Comparison of ENCODE assay signal across 8 mouse cellular contexts in the genomic region with DNA sequence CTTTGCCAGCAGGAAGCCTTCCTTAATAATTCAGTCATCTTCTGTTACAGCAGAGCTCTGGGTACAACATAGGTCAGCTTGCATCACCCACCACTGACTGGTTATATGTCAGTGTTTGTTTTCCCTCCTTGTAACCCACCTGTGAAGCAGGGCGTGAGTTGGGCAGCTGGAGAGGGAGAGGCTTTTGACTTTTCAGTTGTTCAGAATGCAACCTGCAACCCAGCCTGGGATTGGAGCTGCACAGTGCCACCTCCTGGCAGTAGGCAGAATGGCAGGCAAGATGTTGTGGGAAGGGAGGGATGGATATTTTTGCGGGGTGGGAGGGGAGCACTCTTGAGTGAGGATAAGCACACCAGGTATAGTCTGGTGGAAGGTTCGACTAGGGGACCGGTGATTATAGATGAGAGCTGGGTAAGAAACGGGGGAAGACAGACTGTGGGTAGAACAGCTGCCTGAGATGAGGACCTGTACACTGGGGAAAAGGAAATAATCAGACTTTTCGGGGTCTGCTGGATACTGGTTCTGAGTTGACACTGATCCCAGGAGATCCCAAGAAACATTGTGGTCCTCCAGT. TPM values are rescaled to one million over a fixed set of nuclear protein-coding genes. Genes with fewer than 3 reads are reported as not detected.
DNase-seq lines count a peak whose midpoint lies in the region; ATAC-seq lines count a peak whose summit lies in the region.

No protein-coding gene starts in this region.

- DNase-seq in adrenal gland, adult (ENCODE audit: inconsistent age in 2 of 2, low spot score in 1 of 2) = peak; percentile 28 to 80
- no peak for DNase-seq in adrenal gland, postnatal 4 days (ENCODE audit: low spot score in 2 of 2)
- DNase-seq in c-Kit-positive CD71-positive TER-119-positive erythroid progenitor cells, embryonic 14.5 days (ENCODE audit: low spot score) = peak; percentile 71
- DNase-seq in forelimb bud, embryonic 11.5 days (ENCODE audit: low read depth, low spot score) = peak; percentile 71
- DNase-seq in kidney, postnatal 25 days = peak; percentile 75 to 78
- peak; percentile 74 for DNase-seq in lung, postnatal 14 days
- peak; percentile 73 for DNase-seq in retina, postnatal 1 day

- peak; percentile 77 for ATAC-seq in CD4-positive, CD25-positive, alpha-beta regulatory T cell, adult 4 months

RNA-seq across cellular contexts. Expression of gene Pdzk1ip1, which starts 2.9 kb away (rescaled TPM):
- total RNA-seq in adrenal gland, postnatal 4 days (2021) = 10 to 100 TPM in 1 of 2 experiments, 1 to 10 TPM in 1; 3.2 to 46.4 TPM
- polyA plus RNA-seq in CD4-positive, CD25-positive, alpha-beta regulatory T cell, adult 4 months (2017; shearing (Covaris generic)) = 10 to 100 TPM; 25.7 to 31.9 TPM

RNA-seq across cellular contexts. Expression of gene Tal1, which starts 29.4 kb away (rescaled TPM):
- total RNA-seq in adrenal gland, postnatal 4 days (2021) = 10 to 100 TPM in 1 of 2 experiments, 1 to 10 TPM in 1; 6.3 to 11.3 TPM
- not detected for polyA plus RNA-seq in CD4-positive, CD25-positive, alpha-beta regulatory T cell, adult 4 months (2017; shearing (Covaris generic))

RNA-seq across cellular contexts. Expression of gene Cyp4x1, which starts 48.5 kb away (rescaled TPM):
- total RNA-seq in adrenal gland, postnatal 4 days (2021) = under 1 TPM; 0.23 to 0.28 TPM
- polyA plus RNA-seq in CD4-positive, CD25-positive, alpha-beta regulatory T cell, adult 4 months (2017; shearing (Covaris generic)) = under 1 TPM in 1 of 2 experiments, not detected in 1; 0.09 TPM

Comparison
In these comparisons a context has a peak if more than half of its experiments do, and no peak if none do; other contexts are left out.
1. DNase-seq: peak in adrenal gland, adult (2 of 2), c-Kit-positive CD71-positive TER-119-positive erythroid progenitor cells, embryonic 14.5 days (single experiment), forelimb bud, embryonic 11.5 days (single experiment), kidney, postnatal 25 days (2 of 2), lung, postnatal 14 days (single experiment) and retina, postnatal 1 day (single experiment); none in adrenal gland, postnatal 4 days (0 of 2).